Mouse (Mus musculus): ENCODE data around the gene Alox12e. TPM values are rescaled to one million over a fixed set of nuclear protein-coding genes. Genes with fewer than 3 reads are reported as not detected.

Gene Alox12e
- total RNA-seq, 1 experiment, result 0.27 TPM

- peaks cover 0 to 6% of the 10 kb centered on the region in 2 experiments; a peak in 1 of 4 replicates for H3K4me1 ChIP-seq (ENCODE audit: control insufficient read depth in 2 of 2, insufficient read depth in 2 of 2, low read length in 2 of 2, poor library complexity in 1 of 2)
- no peak for TF ChIP-seq ZNF384 (IDR thresholded peaks at IDR 0.05; ENCODE audit: low read depth, low read length)
- TF ChIP-seq ZC3H11A (IDR thresholded peaks at IDR 0.05; ENCODE audit: borderline replicate concordance, low read depth, low read length), result no peak
- no peak for TF ChIP-seq MAFK (IDR thresholded peaks at IDR 0.05; ENCODE audit: insufficient read depth, low read depth, low read length)
- no peak for TF ChIP-seq HCFC1 (IDR thresholded peaks at IDR 0.05; ENCODE audit: borderline replicate concordance, insufficient read depth, low read length)
- TF ChIP-seq CHD2 (IDR thresholded peaks at IDR 0.05; ENCODE audit: low read depth, low read length), result no peak
- H3K9me3 ChIP-seq (ENCODE audit: control insufficient read depth, insufficient read depth, low read depth, low read length), result no peaks in the 10 kb centered on the region
- no peaks in the 10 kb centered on the region for H3K36me3 ChIP-seq (ENCODE audit: control insufficient read depth, insufficient read depth, low read length, poor library complexity, severe bottlenecking)
- no peak overlapping the region for H3K9ac ChIP-seq (ENCODE audit: insufficient read depth, low read depth, low read length, poor library complexity, severe bottlenecking)
- H3K4me3 ChIP-seq (ENCODE audit: insufficient read depth in 1 of 2, low read depth in 1 of 2, low read length in 2 of 2, poor library complexity in 1 of 2, severe bottlenecking in 1 of 2), result no peak overlapping the region
- no peak for DNase-seq (ENCODE audit: low read depth, low spot score)
- in situ Hi-C loops (cut with MboI; ENCODE audit: low sequenced_read_pairs in 2 of 2, unreplicated experiment in 2 of 2), result no loop called here
- no peak overlapping the region for H3K27ac ChIP-seq (ENCODE audit: insufficient read depth, low read depth, low read length, poor library complexity, severe bottlenecking)
Observed at GRCm38 (mm10) chr11:70347861-70348260, 25.4 kb upstream of the Alox12e start.

- no peak for DNase-seq (ENCODE audit: low read depth, low spot score)
- H3K4me1 ChIP-seq (ENCODE audit: control insufficient read depth in 2 of 2, insufficient read depth in 2 of 2, low read length in 2 of 2, poor library complexity in 1 of 2), result no peaks in the 10 kb centered on the region; a peak in 1 of 4 replicates
- in situ Hi-C loops (cut with MboI; ENCODE audit: low sequenced_read_pairs in 2 of 2, unreplicated experiment in 2 of 2), result no loop called here
Observed at GRCm38 (mm10) chr11:70345546-70345945, 23.1 kb upstream of the Alox12e start.

GRCm38 (mm10) chr11:70345061-70345460 lies 22.6 kb upstream of the Alox12e start:
- H3K9me3 ChIP-seq (ENCODE audit: control insufficient read depth, insufficient read depth, low read depth, low read length), result no peaks in the 10 kb centered on the region
- TF ChIP-seq CHD2 (IDR thresholded peaks at IDR 0.05; ENCODE audit: low read depth, low read length), result no peak
- no peak for TF ChIP-seq ZC3H11A (IDR thresholded peaks at IDR 0.05; ENCODE audit: borderline replicate concordance, low read depth, low read length)
- TF ChIP-seq ZNF384 (IDR thresholded peaks at IDR 0.05; ENCODE audit: low read depth, low read length), result no peak
- TF ChIP-seq HCFC1 (IDR thresholded peaks at IDR 0.05; ENCODE audit: borderline replicate concordance, insufficient read depth, low read length), result no peak
- TF ChIP-seq MAFK (IDR thresholded peaks at IDR 0.05; ENCODE audit: insufficient read depth, low read depth, low read length), result no peak
- no peak for DNase-seq (ENCODE audit: low read depth, low spot score)
- no peak overlapping the region for H3K4me3 ChIP-seq (ENCODE audit: insufficient read depth in 1 of 2, low read depth in 1 of 2, low read length in 2 of 2, poor library complexity in 1 of 2, severe bottlenecking in 1 of 2)
- no peak overlapping the region for H3K9ac ChIP-seq (ENCODE audit: insufficient read depth, low read depth, low read length, poor library complexity, severe bottlenecking)
- no peaks in the 10 kb centered on the region; a peak in 1 of 4 replicates for H3K4me1 ChIP-seq (ENCODE audit: control insufficient read depth in 2 of 2, insufficient read depth in 2 of 2, low read length in 2 of 2, poor library complexity in 1 of 2)
- H3K27ac ChIP-seq (ENCODE audit: insufficient read depth, low read depth, low read length, poor library complexity, severe bottlenecking), result no peak overlapping the region
- no peaks in the 10 kb centered on the region for H3K36me3 ChIP-seq (ENCODE audit: control insufficient read depth, insufficient read depth, low read length, poor library complexity, severe bottlenecking)
- in situ Hi-C loops (cut with MboI; ENCODE audit: low sequenced_read_pairs in 2 of 2, unreplicated experiment in 2 of 2), result no loop called here

More at GRCm38 (mm10) chr11:70345546-70345945, 23.1 kb upstream of the Alox12e start:
- Histone ChIP-seq H3K9ac (ENCODE audit: insufficient read depth, low read depth, low read length, poor library complexity, severe bottlenecking) (no peak overlapping the region), H3K27ac (ENCODE audit: insufficient read depth, low read depth, low read length, poor library complexity, severe bottlenecking) (no peak overlapping the region), H3K4me3 (ENCODE audit: insufficient read depth in 1 of 2, low read depth in 1 of 2, low read length in 2 of 2, poor library complexity in 1 of 2, severe bottlenecking in 1 of 2) (no peak overlapping the region), H3K36me3 (ENCODE audit: control insufficient read depth, insufficient read depth, low read length, poor library complexity, severe bottlenecking) (no peaks in the 10 kb centered on the region), H3K9me3 (ENCODE audit: control insufficient read depth, insufficient read depth, low read depth, low read length) (no peaks in the 10 kb centered on the region)
- TF ChIP-seq MAFK (IDR thresholded peaks at IDR 0.05; ENCODE audit: insufficient read depth, low read depth, low read length), result no peak
- no peak for TF ChIP-seq ZNF384 (IDR thresholded peaks at IDR 0.05; ENCODE audit: low read depth, low read length)
- no peak for TF ChIP-seq CHD2 (IDR thresholded peaks at IDR 0.05; ENCODE audit: low read depth, low read length)
- TF ChIP-seq ZC3H11A (IDR thresholded peaks at IDR 0.05; ENCODE audit: borderline replicate concordance, low read depth, low read length), result no peak
- no peak for TF ChIP-seq HCFC1 (IDR thresholded peaks at IDR 0.05; ENCODE audit: borderline replicate concordance, insufficient read depth, low read length)

GRCm38 (mm10) chr11:70339481-70339880 lies 17.1 kb upstream of the Alox12e start:
- peak overlapping the region in 1 of 2 experiments; percentile 28; a peak in 1 of 4 replicates for H3K4me3 ChIP-seq (ENCODE audit: insufficient read depth in 1 of 2, low read depth in 1 of 2, low read length in 2 of 2, poor library complexity in 1 of 2, severe bottlenecking in 1 of 2)
- TF ChIP-seq HCFC1 (IDR thresholded peaks at IDR 0.05; ENCODE audit: borderline replicate concordance, insufficient read depth, low read length) (no peak), MAFK (IDR thresholded peaks at IDR 0.05; ENCODE audit: insufficient read depth, low read depth, low read length) (no peak), CHD2 (IDR thresholded peaks at IDR 0.05; ENCODE audit: low read depth, low read length) (no peak), ZC3H11A (IDR thresholded peaks at IDR 0.05; ENCODE audit: borderline replicate concordance, low read depth, low read length) (0 out of 2 replicates have a peak, but pooled peaks have one; percentile 12), ZNF384 (IDR thresholded peaks at IDR 0.05; ENCODE audit: low read depth, low read length) (no peak)
- no peak overlapping the region for H3K27ac ChIP-seq (ENCODE audit: insufficient read depth, low read depth, low read length, poor library complexity, severe bottlenecking)
- in situ Hi-C loops (cut with MboI; ENCODE audit: low sequenced_read_pairs in 2 of 2, unreplicated experiment in 2 of 2), result no loop called here
- no peaks in the 10 kb centered on the region for H3K36me3 ChIP-seq (ENCODE audit: control insufficient read depth, insufficient read depth, low read length, poor library complexity, severe bottlenecking)
- no peaks in the 10 kb centered on the region; a peak in 1 of 4 replicates for H3K4me1 ChIP-seq (ENCODE audit: control insufficient read depth in 2 of 2, insufficient read depth in 2 of 2, low read length in 2 of 2, poor library complexity in 1 of 2)
- H3K9ac ChIP-seq (ENCODE audit: insufficient read depth, low read depth, low read length, poor library complexity, severe bottlenecking), result no peak overlapping the region
- no peak for DNase-seq (ENCODE audit: low read depth, low spot score)
- H3K9me3 ChIP-seq (ENCODE audit: control insufficient read depth, insufficient read depth, low read depth, low read length), result no peaks in the 10 kb centered on the region
